Mouse (Mus musculus): ENCODE data around the gene Zmym4. TPM values are rescaled to one million over a fixed set of nuclear protein-coding genes. Genes with fewer than 3 reads are reported as not detected.
"Not testable (repeated sequence)": the region's sequence is repeated elsewhere in the genome, so short reads cannot be mapped to it uniquely, and the experiment has no call there.

Zmym4 gene
- polyA plus RNA-seq, 1 experiment from 2014 or later = 21.8 TPM

- Histone ChIP-seq H3K4me1 (ENCODE audit: insufficient read depth) (no peaks in the 10 kb centered on the region), H3K36me3 (ENCODE audit: insufficient read depth) (no peaks in the 10 kb centered on the region), H3K9me3 (ENCODE audit: low read depth, low read length) (no peaks in the 10 kb centered on the region), H3K27ac (ENCODE audit: low read depth) (no peak overlapping the region), H3K4me3 (ENCODE audit: low read depth, low read length) (no peak overlapping the region), H3K4me2 (no peak overlapping the region), H3K9ac (no peak overlapping the region), H3K27me3 (ENCODE audit: insufficient read depth, low read length) (no peaks in the 10 kb centered on the region)
- TF ChIP-seq CTCF (IDR thresholded peaks at IDR 0.05; ENCODE audit: low read depth) = peak; percentile 43
- DNase-seq (peak; percentile 52), ATAC-seq (ENCODE audit: insufficient read depth) (no peak)
Measured at GRCm38 (mm10) chr4:126977467-126977866, 9.5 kb upstream of the Zmym4 start.

- peak overlapping the region; percentile 74 for H3K4me3 ChIP-seq (ENCODE audit: low read depth, low read length)
- H3K9ac ChIP-seq = peak overlapping the region; percentile 96
- no peaks in the 10 kb centered on the region; the same call in 1 of the 2 replicates for H3K4me1 ChIP-seq (ENCODE audit: insufficient read depth)
- 3% methylated on average over 19 of the region's 53 CpGs for WGBS
- peak overlapping the region; percentile 95 for H3K27ac ChIP-seq (ENCODE audit: low read depth)
- peak overlapping the region; percentile 77 for H3K4me2 ChIP-seq
- H3K9me3 ChIP-seq (ENCODE audit: low read depth, low read length) = no peaks in the 10 kb centered on the region
- DNase-seq = peak; percentile 43
- H3K36me3 ChIP-seq (ENCODE audit: insufficient read depth) = no peaks in the 10 kb centered on the region
- TF ChIP-seq CTCF (IDR thresholded peaks at IDR 0.05; ENCODE audit: low read depth) = no peak
- peak; percentile 45 for ATAC-seq (ENCODE audit: insufficient read depth)
- no peaks in the 10 kb centered on the region for H3K27me3 ChIP-seq (ENCODE audit: insufficient read depth, low read length)
Measured at GRCm38 (mm10) chr4:126967241-126967863, 583 bp downstream of the Zmym4 start.

- no peak for ATAC-seq (ENCODE audit: insufficient read depth)
- no peak for TF ChIP-seq CTCF (IDR thresholded peaks at IDR 0.05; ENCODE audit: low read depth)
- H3K27me3 ChIP-seq (ENCODE audit: insufficient read depth, low read length) = no peaks in the 10 kb centered on the region
Measured at GRCm38 (mm10) chr4:126958682-126959081, 9.3 kb downstream of the Zmym4 start.

GRCm38 (mm10) chr4:126958261-126958660 lies 9.7 kb downstream of the Zmym4 start:
- DNase-seq (no peak), ATAC-seq (ENCODE audit: insufficient read depth) (no peak)
- WGBS = 83% methylated on average over 2 of the region's 2 CpGs
- Histone ChIP-seq H3K9me3 (ENCODE audit: low read depth, low read length) (no peaks in the 10 kb centered on the region), H3K4me1 (ENCODE audit: insufficient read depth) (no peaks in the 10 kb centered on the region), H3K4me2 (no peak overlapping the region), H3K27ac (ENCODE audit: low read depth) (no peak overlapping the region), H3K9ac (no peak overlapping the region), H3K36me3 (ENCODE audit: insufficient read depth) (0 out of 2 replicates have a peak, but pooled peaks cover 1% of the 10 kb centered on the region), H3K4me3 (ENCODE audit: low read depth, low read length) (no peak overlapping the region), H3K27me3 (ENCODE audit: insufficient read depth, low read length) (no peaks in the 10 kb centered on the region)
- no peak for TF ChIP-seq CTCF (IDR thresholded peaks at IDR 0.05; ENCODE audit: low read depth)

More at GRCm38 (mm10) chr4:126958682-126959081, 9.3 kb downstream of the Zmym4 start:
- Histone ChIP-seq H3K4me1 (ENCODE audit: insufficient read depth) (no peaks in the 10 kb centered on the region), H3K4me3 (ENCODE audit: low read depth, low read length) (no peak overlapping the region), H3K36me3 (ENCODE audit: insufficient read depth) (no peaks in the 10 kb centered on the region), H3K27ac (ENCODE audit: low read depth) (no peak overlapping the region), H3K9me3 (ENCODE audit: low read depth, low read length) (no peaks in the 10 kb centered on the region), H3K4me2 (no peak overlapping the region), H3K9ac (no peak overlapping the region)
- no peak for DNase-seq

GRCm38 (mm10) chr4:126957434-126957833 lies 10.5 kb downstream of the Zmym4 start:
- Histone ChIP-seq H3K9me3 (ENCODE audit: low read depth, low read length) (no peaks in the 10 kb centered on the region), H3K27ac (ENCODE audit: low read depth) (no peak overlapping the region), H3K4me1 (ENCODE audit: insufficient read depth) (no peaks in the 10 kb centered on the region), H3K27me3 (ENCODE audit: insufficient read depth, low read length) (no peaks in the 10 kb centered on the region), H3K4me2 (no peak overlapping the region), H3K36me3 (ENCODE audit: insufficient read depth) (0 out of 2 replicates have a peak, but pooled peaks cover 3% of the 10 kb centered on the region), H3K9ac (no peak overlapping the region), H3K4me3 (ENCODE audit: low read depth, low read length) (no peak overlapping the region)
- TF ChIP-seq CTCF (IDR thresholded peaks at IDR 0.05; ENCODE audit: low read depth) = no peak
- ATAC-seq (ENCODE audit: insufficient read depth) (peak; percentile 38; the same call in 1 of the 2 replicates), DNase-seq (no peak)
- WGBS = 75% methylated on average over 3 of the region's 3 CpGs

- not testable (repeated sequence) for H3K4me1 ChIP-seq (ENCODE audit: insufficient read depth); H3K27ac ChIP-seq (ENCODE audit: low read depth); H3K4me2 ChIP-seq; H3K27me3 ChIP-seq (ENCODE audit: insufficient read depth, low read length); H3K4me3 ChIP-seq (ENCODE audit: low read depth, low read length); DNase-seq; H3K9me3 ChIP-seq (ENCODE audit: low read depth, low read length); H3K9ac ChIP-seq; ATAC-seq (ENCODE audit: insufficient read depth)
- WGBS = 91% methylated on average over 4 of the region's 4 CpGs
- peaks cover 17% of the 10 kb centered on the region for H3K36me3 ChIP-seq (ENCODE audit: insufficient read depth)
Measured at GRCm38 (mm10) chr4:126950801-126951200, 17.1 kb downstream of the Zmym4 start.

- Histone ChIP-seq H3K4me2 (no peak overlapping the region), H3K27me3 (ENCODE audit: insufficient read depth, low read length) (no peaks in the 10 kb centered on the region), H3K36me3 (ENCODE audit: insufficient read depth) (peaks cover 21% of the 10 kb centered on the region), H3K4me1 (ENCODE audit: insufficient read depth) (no peaks in the 10 kb centered on the region), H3K9ac (no peak overlapping the region), H3K27ac (ENCODE audit: low read depth) (no peak overlapping the region), H3K4me3 (ENCODE audit: low read depth, low read length) (no peak overlapping the region), H3K9me3 (ENCODE audit: low read depth, low read length) (no peaks in the 10 kb centered on the region)
- ATAC-seq (ENCODE audit: insufficient read depth) = no peak
- no peak for TF ChIP-seq CTCF (IDR thresholded peaks at IDR 0.05; ENCODE audit: low read depth)
- 88% methylated on average over 3 of the region's 3 CpGs for WGBS
- DNase-seq = no peak
Measured at GRCm38 (mm10) chr4:126943421-126943820, 24.5 kb downstream of the Zmym4 start.
